Mouse (Mus musculus): ENCODE results near the gene Cog3. TPM values are rescaled to one million over a fixed set of nuclear protein-coding genes. Genes with fewer than 3 reads are reported as not detected.
"Not testable (repeated sequence)": the region's sequence is repeated elsewhere in the genome, so short reads cannot be mapped to it uniquely, and the experiment has no call there.

Gene Cog3
- polyA plus RNA-seq, 1 experiment from 2014 or later: 16.0 TPM

DNA sequence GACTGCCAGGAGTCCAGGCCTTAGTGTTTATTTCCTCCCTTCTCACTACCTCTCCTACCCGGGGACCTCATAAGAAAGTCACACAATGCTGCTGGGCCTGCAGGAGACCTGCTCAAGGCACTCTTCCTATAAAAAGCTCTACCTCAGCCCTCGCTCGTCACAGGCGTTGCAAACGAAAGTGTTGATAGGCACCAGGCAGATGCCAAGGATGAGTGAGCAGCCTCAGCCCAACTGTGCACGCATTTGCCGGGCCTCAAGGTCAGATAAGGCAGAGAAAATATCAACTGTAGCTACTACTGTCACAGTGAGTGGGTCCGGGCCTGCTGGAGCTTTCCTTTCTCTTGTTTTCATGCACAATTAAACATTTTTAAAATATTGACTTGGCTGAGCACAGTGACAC lies 19.1 kb upstream of the Cog3 start:
- ATAC-seq (ENCODE audit: insufficient number of reproducible peaks, insufficient read depth, low FRiP score, low read depth): peak; percentile 63
- Histone ChIP-seq H3K9me3 (ENCODE audit: control insufficient read depth, low read length) (no peaks in the 10 kb centered on the region), H3K27ac (replicated peaks in 1 of 2; ENCODE audit: control insufficient read depth in 1 of 2, insufficient read depth in 1 of 2, low read depth in 2 of 2, low read length in 2 of 2) (peak overlapping the region; percentile 84 to 85), H3K4me2 (ENCODE audit: low read length) (peak overlapping the region; percentile 25), H3K4me3 (ENCODE audit: control insufficient read depth in 1 of 2, insufficient read depth in 1 of 2, low read depth in 1 of 2, low read length in 2 of 2) (no peak overlapping the region), H3K4me1 (ENCODE audit: control insufficient read depth in 2 of 2, insufficient read depth in 2 of 2, low read length in 2 of 2) (peaks cover 16 to 21% of the 10 kb centered on the region in 2 experiments), H3K27me3 (ENCODE audit: control insufficient read depth, insufficient read depth, low read length) (no peaks in the 10 kb centered on the region), H3K9ac (ENCODE audit: low read length) (peak overlapping the region; percentile 45; the same call in 1 of the 2 replicates), H3K36me3 (ENCODE audit: control insufficient read depth, insufficient read depth, low read length) (peaks cover 39% of the 10 kb centered on the region)
- 18% methylated on average over 8 of the region's 8 CpGs for WGBS

DNA sequence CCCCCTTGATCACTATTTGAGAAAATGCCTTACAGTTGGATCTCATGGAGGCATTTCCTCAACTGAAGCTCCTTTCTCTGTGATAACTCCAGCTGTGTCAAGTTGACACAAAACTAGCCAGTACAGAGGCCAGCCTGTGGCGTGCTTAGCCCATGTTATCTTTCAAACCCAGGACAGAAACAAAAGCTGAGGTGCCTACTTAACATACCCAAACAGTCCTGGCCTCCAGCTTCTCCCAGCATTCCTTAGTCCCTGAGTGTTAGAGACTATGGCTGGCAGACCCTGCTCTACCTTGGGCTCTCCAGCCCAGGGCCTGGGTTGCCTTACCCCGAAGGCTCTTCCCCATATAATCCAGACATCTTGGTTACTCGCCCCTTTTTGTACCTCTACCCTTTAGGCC lies 18.1 kb upstream of the Cog3 start:
- peaks cover 18 to 21% of the 10 kb centered on the region in 2 experiments for H3K4me1 ChIP-seq (ENCODE audit: control insufficient read depth in 2 of 2, insufficient read depth in 2 of 2, low read length in 2 of 2)
- not testable (repeated sequence) for H3K4me3 ChIP-seq (ENCODE audit: control insufficient read depth in 1 of 2, insufficient read depth in 1 of 2, low read depth in 1 of 2, low read length in 2 of 2); H3K27me3 ChIP-seq (ENCODE audit: control insufficient read depth, insufficient read depth, low read length); H3K9ac ChIP-seq (ENCODE audit: low read length); H3K9me3 ChIP-seq (ENCODE audit: control insufficient read depth, low read length); H3K4me2 ChIP-seq (ENCODE audit: low read length); ATAC-seq (ENCODE audit: insufficient number of reproducible peaks, insufficient read depth, low FRiP score, low read depth)
- peaks cover 39% of the 10 kb centered on the region for H3K36me3 ChIP-seq (ENCODE audit: control insufficient read depth, insufficient read depth, low read length)
- H3K27ac ChIP-seq (replicated peaks in 1 of 2; ENCODE audit: control insufficient read depth in 1 of 2, insufficient read depth in 1 of 2, low read depth in 2 of 2, low read length in 2 of 2): peak overlapping the region; percentile 84 to 85
- 69% methylated on average over 3 of the region's 3 CpGs for WGBS

- Histone ChIP-seq H3K4me2 (ENCODE audit: low read length) (no peak overlapping the region), H3K4me1 (ENCODE audit: control insufficient read depth in 2 of 2, insufficient read depth in 2 of 2, low read length in 2 of 2) (peaks cover 18 to 21% of the 10 kb centered on the region in 2 experiments), H3K9me3 (ENCODE audit: control insufficient read depth, low read length) (no peaks in the 10 kb centered on the region), H3K27me3 (ENCODE audit: control insufficient read depth, insufficient read depth, low read length) (no peaks in the 10 kb centered on the region), H3K4me3 (ENCODE audit: control insufficient read depth in 1 of 2, insufficient read depth in 1 of 2, low read depth in 1 of 2, low read length in 2 of 2) (no peak overlapping the region), H3K9ac (ENCODE audit: low read length) (no peak overlapping the region), H3K36me3 (ENCODE audit: control insufficient read depth, insufficient read depth, low read length) (peaks cover 49% of the 10 kb centered on the region), H3K27ac (replicated peaks in 1 of 2; ENCODE audit: control insufficient read depth in 1 of 2, insufficient read depth in 1 of 2, low read depth in 2 of 2, low read length in 2 of 2) (no peak overlapping the region)
- 93% methylated on average over 8 of the region's 8 CpGs for WGBS
- ATAC-seq (ENCODE audit: insufficient number of reproducible peaks, insufficient read depth, low FRiP score, low read depth): no peak
Measured at GRCm38 (mm10) chr14:75771101-75771501, 16.8 kb upstream of the Cog3 start.

- no peaks in the 10 kb centered on the region for H3K9me3 ChIP-seq (ENCODE audit: control insufficient read depth, low read length)
- H3K4me1 ChIP-seq (ENCODE audit: control insufficient read depth in 2 of 2, insufficient read depth in 2 of 2, low read length in 2 of 2): peaks cover 17 to 20% of the 10 kb centered on the region in 2 experiments
- no peak overlapping the region for H3K9ac ChIP-seq (ENCODE audit: low read length)
- H3K4me2 ChIP-seq (ENCODE audit: low read length): no peak overlapping the region
- H3K27ac ChIP-seq (replicated peaks in 1 of 2; ENCODE audit: control insufficient read depth in 1 of 2, insufficient read depth in 1 of 2, low read depth in 2 of 2, low read length in 2 of 2): no peak overlapping the region
- H3K36me3 ChIP-seq (ENCODE audit: control insufficient read depth, insufficient read depth, low read length): peaks cover 49% of the 10 kb centered on the region
- H3K4me3 ChIP-seq (ENCODE audit: control insufficient read depth in 1 of 2, insufficient read depth in 1 of 2, low read depth in 1 of 2, low read length in 2 of 2): no peak overlapping the region
- ATAC-seq (ENCODE audit: insufficient number of reproducible peaks, insufficient read depth, low FRiP score, low read depth): no peak
- H3K27me3 ChIP-seq (ENCODE audit: control insufficient read depth, insufficient read depth, low read length): no peaks in the 10 kb centered on the region
- 89% methylated on average over 9 of the region's 9 CpGs for WGBS
Measured at GRCm38 (mm10) chr14:75769334-75769733, 15.0 kb upstream of the Cog3 start.

- peaks cover 56% of the 10 kb centered on the region for H3K36me3 ChIP-seq (ENCODE audit: control insufficient read depth, insufficient read depth, low read length)
- H3K4me2 ChIP-seq (ENCODE audit: low read length): no peak overlapping the region
- WGBS: 2% methylated on average over 1 of the region's 1 CpGs
- H3K9ac ChIP-seq (ENCODE audit: low read length): no peak overlapping the region
- H3K9me3 ChIP-seq (ENCODE audit: control insufficient read depth, low read length): no peaks in the 10 kb centered on the region
- no peak overlapping the region for H3K4me3 ChIP-seq (ENCODE audit: control insufficient read depth in 1 of 2, insufficient read depth in 1 of 2, low read depth in 1 of 2, low read length in 2 of 2)
- no peaks in the 10 kb centered on the region for H3K27me3 ChIP-seq (ENCODE audit: control insufficient read depth, insufficient read depth, low read length)
- H3K27ac ChIP-seq (replicated peaks in 1 of 2; ENCODE audit: control insufficient read depth in 1 of 2, insufficient read depth in 1 of 2, low read depth in 2 of 2, low read length in 2 of 2): no peak overlapping the region
- peaks cover 9% of the 10 kb centered on the region in 2 experiments; a peak in 3 of 4 replicates for H3K4me1 ChIP-seq (ENCODE audit: control insufficient read depth in 2 of 2, insufficient read depth in 2 of 2, low read length in 2 of 2)
- no peak for ATAC-seq (ENCODE audit: insufficient number of reproducible peaks, insufficient read depth, low FRiP score, low read depth)
Measured at GRCm38 (mm10) chr14:75768275-75768608, 13.9 kb upstream of the Cog3 start.

DNA sequence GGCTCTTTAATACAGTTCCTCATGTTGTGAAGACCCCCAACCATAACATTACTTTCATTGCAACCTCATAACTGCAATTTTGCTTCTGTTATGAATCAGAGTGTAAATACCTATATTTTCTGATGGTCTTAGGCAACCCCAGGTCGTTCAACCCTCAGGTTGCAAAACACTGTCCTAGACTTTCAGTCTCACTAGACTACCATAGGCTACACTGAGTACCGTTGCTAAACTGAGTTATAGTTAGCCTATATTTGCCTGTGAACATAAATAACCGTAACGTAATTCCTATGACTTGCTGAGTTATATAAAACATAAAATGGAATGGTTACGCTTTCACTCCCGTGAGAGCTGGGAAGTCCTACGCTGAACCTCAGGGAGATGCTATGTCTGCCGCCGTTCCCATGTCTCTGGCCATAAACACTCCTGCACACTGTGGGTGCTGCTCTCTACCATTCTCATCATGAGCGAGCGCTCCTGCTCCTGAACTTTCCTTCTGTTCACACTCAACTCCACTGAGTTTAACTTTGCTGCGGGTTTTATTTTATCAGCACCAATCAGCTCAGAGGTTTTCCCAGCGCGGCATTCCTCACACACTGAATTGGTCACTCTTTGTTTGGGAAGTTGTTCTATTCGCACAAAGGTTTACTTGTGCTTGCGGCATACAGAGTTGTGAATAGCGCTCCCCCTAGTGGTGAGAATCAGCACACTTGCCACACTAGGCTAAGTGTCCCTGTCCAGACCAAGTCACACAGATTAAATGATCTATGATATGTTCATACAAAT lies 13.4 kb upstream of the Cog3 start:
- ATAC-seq (ENCODE audit: insufficient number of reproducible peaks, insufficient read depth, low FRiP score, low read depth): peak; percentile 49; the same call in 1 of the 2 replicates
- H3K4me2 ChIP-seq (ENCODE audit: low read length): no peak overlapping the region
- H3K9me3 ChIP-seq (ENCODE audit: control insufficient read depth, low read length): no peaks in the 10 kb centered on the region
- H3K4me3 ChIP-seq (ENCODE audit: control insufficient read depth in 1 of 2, insufficient read depth in 1 of 2, low read depth in 1 of 2, low read length in 2 of 2): no peak overlapping the region
- no peak overlapping the region for H3K27ac ChIP-seq (replicated peaks in 1 of 2; ENCODE audit: control insufficient read depth in 1 of 2, insufficient read depth in 1 of 2, low read depth in 2 of 2, low read length in 2 of 2)
- H3K27me3 ChIP-seq (ENCODE audit: control insufficient read depth, insufficient read depth, low read length): no peaks in the 10 kb centered on the region
- 58% methylated on average over 17 of the region's 17 CpGs for WGBS
- H3K9ac ChIP-seq (ENCODE audit: low read length): no peak overlapping the region
- H3K4me1 ChIP-seq (ENCODE audit: control insufficient read depth in 2 of 2, insufficient read depth in 2 of 2, low read length in 2 of 2): peaks cover 4 to 5% of the 10 kb centered on the region in 2 experiments; a peak in 3 of 4 replicates
- peaks cover 61% of the 10 kb centered on the region for H3K36me3 ChIP-seq (ENCODE audit: control insufficient read depth, insufficient read depth, low read length)

DNA sequence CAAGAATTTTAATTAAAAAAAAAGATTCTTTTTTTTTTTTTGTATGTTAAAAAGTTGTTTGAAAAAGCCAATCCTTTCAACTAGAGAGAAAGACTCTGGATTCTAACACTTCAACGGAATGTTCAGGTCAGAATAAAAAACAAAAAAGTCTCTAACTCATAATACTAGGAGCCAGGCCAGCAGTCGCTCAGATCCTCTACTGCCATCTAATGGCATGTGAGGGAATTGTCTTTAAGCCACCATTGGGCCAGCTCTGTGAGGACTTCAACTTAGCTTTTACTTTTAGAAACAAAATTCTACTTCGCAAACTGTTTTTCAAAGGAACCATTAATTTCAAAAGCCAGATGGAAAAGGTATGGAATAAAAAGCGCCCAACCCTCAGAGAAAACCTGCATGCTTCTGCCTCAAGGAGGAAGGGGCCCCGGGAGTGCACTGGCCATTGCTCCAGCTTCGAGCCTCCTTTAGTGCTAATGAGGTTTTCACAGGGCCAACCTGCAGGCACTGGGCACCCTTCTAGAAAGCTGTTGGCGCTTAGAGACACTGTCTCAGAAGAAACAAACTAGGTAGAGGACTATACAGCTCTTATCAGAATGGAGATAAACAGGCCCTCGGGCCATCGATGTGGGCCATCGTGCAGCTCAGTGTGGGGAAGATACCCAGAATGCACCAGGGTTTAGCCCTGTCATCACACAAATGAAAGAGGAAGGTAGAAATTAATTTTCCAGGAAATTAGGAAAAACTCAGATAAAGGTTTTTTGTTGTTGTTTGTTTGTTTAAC lies 6.9 kb upstream of the Cog3 start:
- WGBS: 47% methylated on average over 10 of the region's 10 CpGs
- no peak for ATAC-seq (ENCODE audit: insufficient number of reproducible peaks, insufficient read depth, low FRiP score, low read depth)

More for the DNA sequence above, 6.9 kb upstream of the Cog3 start:
- Histone ChIP-seq H3K9ac (ENCODE audit: low read length) (no peak overlapping the region), H3K4me1 (ENCODE audit: control insufficient read depth in 2 of 2, insufficient read depth in 2 of 2, low read length in 2 of 2) (no peaks in the 10 kb centered on the region), H3K27me3 (ENCODE audit: control insufficient read depth, insufficient read depth, low read length) (no peaks in the 10 kb centered on the region), H3K36me3 (ENCODE audit: control insufficient read depth, insufficient read depth, low read length) (peaks cover 34% of the 10 kb centered on the region), H3K4me2 (ENCODE audit: low read length) (no peak overlapping the region), H3K9me3 (ENCODE audit: control insufficient read depth, low read length) (no peaks in the 10 kb centered on the region), H3K27ac (replicated peaks in 1 of 2; ENCODE audit: control insufficient read depth in 1 of 2, insufficient read depth in 1 of 2, low read depth in 2 of 2, low read length in 2 of 2) (no peak overlapping the region), H3K4me3 (ENCODE audit: control insufficient read depth in 1 of 2, insufficient read depth in 1 of 2, low read depth in 1 of 2, low read length in 2 of 2) (no peak overlapping the region)
